Mouse (Mus musculus): ENCODE results near the gene Hspa4. TPM values are rescaled to one million over a fixed set of nuclear protein-coding genes. Genes with fewer than 3 reads are reported as not detected.
"Not testable (repeated sequence)": the region's sequence is repeated elsewhere in the genome, so short reads cannot be mapped to it uniquely, and the experiment has no call there.

Gene Hspa4
- 130 and 136 TPM in 2 replicates for polyA plus RNA-seq (2016; fragmentation: Nextera tagmentation; extraction: Ambion mirVana)

- 1% methylated on average over 58 of the region's 58 CpGs for WGBS
- Histone ChIP-seq H3K4me1 (peaks cover 29% of the 10 kb centered on the region), H3K27ac (replicated peaks) (peak within 1 kb of the TSS; percentile 93), H3K27me3 (replicated peaks; ENCODE audit: low read depth, poor library complexity, severe bottlenecking) (no peaks in the 10 kb centered on the region), H3K36me3 (replicated peaks) (peaks cover 30% of the 10 kb centered on the region), H3K9me3 (no peaks in the 10 kb centered on the region), H3K4me3 (peak within 1 kb of the TSS; percentile 98)
- DNase-seq (ENCODE audit: low spot score): peak; percentile 99
These were observed at the start of gene Hspa4 for GRCm38 (mm10) chr11:53300330-53301166. Gene Hspa4 (minus strand): TSS chr11:53300457.

- no peak overlapping the region for H3K27ac ChIP-seq (replicated peaks)
- H3K36me3 ChIP-seq (replicated peaks): no peaks in the 10 kb centered on the region
- H3K27me3 ChIP-seq (replicated peaks; ENCODE audit: low read depth, poor library complexity, severe bottlenecking): no peaks in the 10 kb centered on the region
- no peaks in the 10 kb centered on the region for H3K9me3 ChIP-seq
- peak; percentile 30 for DNase-seq (ENCODE audit: low spot score)
- no peak overlapping the region for H3K4me3 ChIP-seq
- 20% methylated on average over 2 of the region's 2 CpGs for WGBS
- peaks cover 12% of the 10 kb centered on the region for H3K4me1 ChIP-seq
These were observed 45.5 kb upstream of the Hspa4 start for GRCm38 (mm10) chr11:53345738-53346137.

DNA sequence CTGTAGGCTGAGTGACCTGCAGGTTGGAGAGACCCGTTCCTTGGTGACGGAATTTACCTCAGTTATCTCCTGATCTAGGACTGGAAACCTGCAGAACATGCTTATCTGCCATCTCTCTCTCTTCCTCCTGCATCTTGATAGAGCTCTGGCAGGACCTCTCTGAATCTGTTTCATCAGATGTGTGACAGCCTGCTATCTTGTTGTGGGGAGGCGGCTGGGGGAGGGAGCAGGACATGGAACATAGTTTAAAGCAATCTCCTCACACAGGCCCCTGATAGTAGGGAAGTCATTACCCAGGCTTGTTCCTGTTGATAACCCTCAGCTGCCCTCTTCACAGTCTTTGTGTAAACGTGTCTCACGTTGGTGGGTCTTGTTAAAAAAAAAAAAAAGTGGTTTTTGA is 45.1 kb upstream of the Hspa4 start:
- H3K9me3 ChIP-seq: no peaks in the 10 kb centered on the region
- DNase-seq (ENCODE audit: low spot score): no peak
- no peaks in the 10 kb centered on the region for H3K36me3 ChIP-seq (replicated peaks)
- no peaks in the 10 kb centered on the region for H3K27me3 ChIP-seq (replicated peaks; ENCODE audit: low read depth, poor library complexity, severe bottlenecking)
- H3K4me3 ChIP-seq: no peak overlapping the region
- no peak overlapping the region for H3K27ac ChIP-seq (replicated peaks)
- 28% methylated on average over 5 of the region's 5 CpGs for WGBS
- peaks cover 12% of the 10 kb centered on the region for H3K4me1 ChIP-seq

- no peaks in the 10 kb centered on the region for H3K36me3 ChIP-seq (replicated peaks)
- no peak overlapping the region for H3K27ac ChIP-seq (replicated peaks)
- no peak for DNase-seq (ENCODE audit: low spot score)
- 69% methylated on average over 5 of the region's 5 CpGs for WGBS
- H3K27me3 ChIP-seq (replicated peaks; ENCODE audit: low read depth, poor library complexity, severe bottlenecking): no peaks in the 10 kb centered on the region
- H3K4me1 ChIP-seq: peaks cover 12% of the 10 kb centered on the region
- no peaks in the 10 kb centered on the region for H3K9me3 ChIP-seq
- H3K4me3 ChIP-seq: no peak overlapping the region
These were observed 42.5 kb upstream of the Hspa4 start for GRCm38 (mm10) chr11:53342711-53343110.

DNA sequence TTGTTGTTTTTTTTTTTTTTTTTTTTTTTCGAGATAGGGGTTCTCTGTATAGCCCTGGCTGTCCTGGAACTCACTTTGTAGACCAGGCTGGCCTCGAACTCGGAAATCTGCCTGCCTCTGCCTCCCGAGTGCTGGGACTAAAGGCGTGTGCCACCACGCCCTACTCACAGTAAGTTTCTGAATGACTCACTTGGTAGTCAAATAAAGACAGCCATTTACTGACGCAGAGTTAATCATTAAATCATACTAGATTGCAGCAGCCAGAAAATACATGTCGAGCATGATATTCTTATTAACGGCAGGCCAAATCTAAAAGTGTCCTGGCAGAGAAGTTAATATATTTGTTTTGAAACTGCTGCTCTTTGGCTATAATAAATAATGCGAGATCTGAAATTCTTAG is 40.8 kb upstream of the Hspa4 start:
- not testable (repeated sequence) for DNase-seq (ENCODE audit: low spot score); H3K36me3 ChIP-seq (replicated peaks); H3K27me3 ChIP-seq (replicated peaks; ENCODE audit: low read depth, poor library complexity, severe bottlenecking); H3K27ac ChIP-seq (replicated peaks); H3K9me3 ChIP-seq; H3K4me3 ChIP-seq
- H3K4me1 ChIP-seq: peaks cover 11% of the 10 kb centered on the region
- 92% methylated on average over 10 of the region's 10 CpGs for WGBS

- Histone ChIP-seq H3K4me3 (no peak overlapping the region), H3K9me3 (no peaks in the 10 kb centered on the region), H3K4me1 (peaks cover 10% of the 10 kb centered on the region), H3K36me3 (replicated peaks) (peaks cover 14% of the 10 kb centered on the region), H3K27me3 (replicated peaks; ENCODE audit: low read depth, poor library complexity, severe bottlenecking) (no peaks in the 10 kb centered on the region), H3K27ac (replicated peaks) (no peak overlapping the region)
- DNase-seq (ENCODE audit: low spot score): no peak
- 62% methylated on average over 8 of the region's 8 CpGs for WGBS
These were observed 37.4 kb upstream of the Hspa4 start for GRCm38 (mm10) chr11:53337684-53338083.

- Histone ChIP-seq H3K4me3 (no peak overlapping the region), H3K4me1 (peaks cover 7% of the 10 kb centered on the region), H3K27me3 (replicated peaks; ENCODE audit: low read depth, poor library complexity, severe bottlenecking) (no peaks in the 10 kb centered on the region), H3K9me3 (no peaks in the 10 kb centered on the region), H3K36me3 (replicated peaks) (peaks cover 22% of the 10 kb centered on the region), H3K27ac (replicated peaks) (no peak overlapping the region)
- 77% methylated on average over 1 of the region's 1 CpGs for WGBS
- no peak for DNase-seq (ENCODE audit: low spot score)
These were observed 36.7 kb upstream of the Hspa4 start for GRCm38 (mm10) chr11:53336924-53337323.

GRCm38 (mm10) chr11:53336182-53336571 is 35.9 kb upstream of the Hspa4 start:
- no peaks in the 10 kb centered on the region for H3K9me3 ChIP-seq

GRCm38 (mm10) chr11:53335505-53336181 is 35.4 kb upstream of the Hspa4 start:
- Histone ChIP-seq H3K27ac (replicated peaks) (no peak overlapping the region), H3K4me1 (peaks cover 7% of the 10 kb centered on the region), H3K27me3 (replicated peaks; ENCODE audit: low read depth, poor library complexity, severe bottlenecking) (no peaks in the 10 kb centered on the region), H3K36me3 (replicated peaks) (peaks cover 34% of the 10 kb centered on the region), H3K9me3 (no peaks in the 10 kb centered on the region), H3K4me3 (no peak overlapping the region)
- 35% methylated on average over 3 of the region's 3 CpGs for WGBS
- no peak for DNase-seq (ENCODE audit: low spot score)

More at GRCm38 (mm10) chr11:53336182-53336571, 35.9 kb upstream of the Hspa4 start:
- no peak overlapping the region for H3K27ac ChIP-seq (replicated peaks)
- H3K4me3 ChIP-seq: no peak overlapping the region
- peaks cover 7% of the 10 kb centered on the region for H3K4me1 ChIP-seq
- H3K36me3 ChIP-seq (replicated peaks): peaks cover 29% of the 10 kb centered on the region
- H3K27me3 ChIP-seq (replicated peaks; ENCODE audit: low read depth, poor library complexity, severe bottlenecking): no peaks in the 10 kb centered on the region
- DNase-seq (ENCODE audit: low spot score): no peak

GRCm38 (mm10) chr11:53332076-53332680 is 31.9 kb upstream of the Hspa4 start:
- Histone ChIP-seq H3K9me3 (no peaks in the 10 kb centered on the region), H3K4me1 (peaks cover 7% of the 10 kb centered on the region), H3K36me3 (replicated peaks) (peaks cover 69% of the 10 kb centered on the region), H3K4me3 (no peak overlapping the region), H3K27ac (replicated peaks) (no peak overlapping the region), H3K27me3 (replicated peaks; ENCODE audit: low read depth, poor library complexity, severe bottlenecking) (no peaks in the 10 kb centered on the region)
- no peak for DNase-seq (ENCODE audit: low spot score)
- WGBS: 88% methylated on average over 14 of the region's 14 CpGs

- Histone ChIP-seq H3K27me3 (replicated peaks; ENCODE audit: low read depth, poor library complexity, severe bottlenecking) (no peaks in the 10 kb centered on the region), H3K4me3 (no peak overlapping the region), H3K36me3 (replicated peaks) (peaks cover 73% of the 10 kb centered on the region), H3K27ac (replicated peaks) (no peak overlapping the region), H3K9me3 (no peaks in the 10 kb centered on the region), H3K4me1 (peaks cover 7% of the 10 kb centered on the region)
- no peak for DNase-seq (ENCODE audit: low spot score)
- 93% methylated on average over 6 of the region's 6 CpGs for WGBS
These were observed 30.9 kb upstream of the Hspa4 start for GRCm38 (mm10) chr11:53331121-53331520.

- H3K27me3 ChIP-seq (replicated peaks; ENCODE audit: low read depth, poor library complexity, severe bottlenecking): no peaks in the 10 kb centered on the region
- H3K27ac ChIP-seq (replicated peaks): no peak overlapping the region
- H3K36me3 ChIP-seq (replicated peaks): peaks cover 73% of the 10 kb centered on the region
- WGBS: 87% methylated on average over 7 of the region's 7 CpGs
- H3K4me3 ChIP-seq: no peak overlapping the region
- H3K9me3 ChIP-seq: no peaks in the 10 kb centered on the region
- H3K4me1 ChIP-seq: peaks cover 5% of the 10 kb centered on the region
- DNase-seq (ENCODE audit: low spot score): no peak
These were observed 30.1 kb upstream of the Hspa4 start for GRCm38 (mm10) chr11:53330325-53330724.

Measured in embryonic facial prominence, embryonic 10.5 days (tissue).